Mouse (Mus musculus) kidney, embryonic 15.5 days (tissue): ENCODE measurements around the gene Lhx5. TPM values are rescaled to one million over a fixed set of nuclear protein-coding genes. Genes with fewer than 3 reads are reported as not detected.

Experiments
- ATAC-seq: fragments of 200-750 bp; cut with Nextera tagmentation; replicated peaks from 2 replicates; pipeline ENCODE4 v1.8.0; 2017; ENCODE audit warnings: moderate TSS enrichment; ENCODE audit not compliant: low FRiP score
- H3K27ac ChIP-seq: fragments of 300-500 bp; sonication (generic); 2 replicates; pipeline ENCODE4 v1.5.1; 2015; ENCODE audit warnings: mild to moderate bottlenecking, inconsistent platforms
- H3K27me3 ChIP-seq: fragments of 300-500 bp; sonication (generic); 2 replicates; pipeline ENCODE4 v1.6.1; 2015; ENCODE audit warnings: inconsistent platforms
- H3K36me3 ChIP-seq: fragments of 300-500 bp; sonication (generic); 2 replicates; pipeline ENCODE4 v1.6.1; 2015; ENCODE audit warnings: inconsistent platforms
- H3K4me1 ChIP-seq: fragments of 300-500 bp; sonication (generic); 2 replicates; pipeline ENCODE4 v1.6.1; 2015; ENCODE audit warnings: inconsistent platforms
- H3K4me2 ChIP-seq: fragments of 300-500 bp; sonication (generic); 2 replicates; pipeline ENCODE4 v1.6.1; 2015; ENCODE audit warnings: moderate library complexity, mild to moderate bottlenecking, inconsistent platforms
- H3K4me3 ChIP-seq: fragments of 300-500 bp; sonication (generic); replicated peaks from 2 replicates; pipeline ENCODE4 v1.5.1; 2015; ENCODE audit warnings: mild to moderate bottlenecking, inconsistent platforms
- H3K9ac ChIP-seq: fragments of 300-500 bp; sonication (generic); 2 replicates; pipeline ENCODE4 v1.6.1; 2015; ENCODE audit warnings: mild to moderate bottlenecking, inconsistent platforms
- H3K9me3 ChIP-seq: fragments of 300-500 bp; sonication (generic); replicated peaks from 2 replicates; pipeline ENCODE4 v1.6.1; 2016; ENCODE audit warnings: inconsistent platforms
- WGBS: fragments of 180-500 bp; shearing (Covaris S2); methylation state at CpG from one replicate; pipeline ENCODE4 v1.1.7; 2015; ENCODE audit warnings: mixed read lengths; 5-methylcytosine and 5-hydroxymethylcytosine counted together
- polyA plus RNA-seq: library from polyadenylated mRNA; unstranded; fragments of >200 nt; fragmentation: Nextera tagmentation; extraction: Ambion mirVana; gene quantifications from 2 replicates; pipeline ENCODE4 v1.2.1, GENCODE M21; 2015

Lhx5 gene
- polyA plus RNA-seq, 1 experiment from 2014 or later = not detected

- peak overlapping the region; percentile 41; the same call in 1 of the 2 replicates for H3K4me3 ChIP-seq
- under 1% methylated on average over 44 of the region's 44 CpGs for WGBS
Observed at GRCm38 (mm10) chr5:120435006-120435681, 3.6 kb downstream of the Lhx5 start.

GRCm38 (mm10) chr5:120435731-120436501, 4.4 kb downstream of the Lhx5 start:
- ATAC-seq = no peak
- H3K36me3 ChIP-seq = no peaks in the 10 kb centered on the region
- WGBS = under 1% methylated on average over 41 of the region's 47 CpGs
- H3K4me2 ChIP-seq = peak overlapping the region; percentile 66
- H3K27ac ChIP-seq = no peak overlapping the region
- H3K4me3 ChIP-seq = peak overlapping the region; percentile 41
- no peaks in the 10 kb centered on the region for H3K9me3 ChIP-seq
- peaks cover 99% of the 10 kb centered on the region for H3K27me3 ChIP-seq
- H3K4me1 ChIP-seq = peaks cover 45% of the 10 kb centered on the region
- H3K9ac ChIP-seq = no peak overlapping the region

More at GRCm38 (mm10) chr5:120435006-120435681, 3.6 kb downstream of the Lhx5 start:
- H3K9me3 ChIP-seq = no peaks in the 10 kb centered on the region
- H3K27me3 ChIP-seq = peaks cover 99% of the 10 kb centered on the region
- H3K4me1 ChIP-seq = peaks cover 42% of the 10 kb centered on the region
- no peaks in the 10 kb centered on the region for H3K36me3 ChIP-seq
- ATAC-seq = no peak
- peak overlapping the region; percentile 66; the same call in 1 of the 2 replicates for H3K4me2 ChIP-seq
- H3K27ac ChIP-seq = no peak overlapping the region
- H3K9ac ChIP-seq = no peak overlapping the region

- Histone ChIP-seq H3K4me1 (peaks cover 38% of the 10 kb centered on the region), H3K4me2 (no peak overlapping the region), H3K9me3 (no peaks in the 10 kb centered on the region), H3K36me3 (no peaks in the 10 kb centered on the region), H3K4me3 (no peak overlapping the region), H3K9ac (no peak overlapping the region), H3K27me3 (peaks cover 95% of the 10 kb centered on the region), H3K27ac (no peak overlapping the region)
- under 1% methylated on average over 18 of the region's 18 CpGs for WGBS
- no peak for ATAC-seq
Observed at GRCm38 (mm10) chr5:120436885-120437495, 5.5 kb downstream of the Lhx5 start.

- H3K9ac ChIP-seq = no peak overlapping the region
- no peaks in the 10 kb centered on the region for H3K36me3 ChIP-seq
- H3K27ac ChIP-seq = no peak overlapping the region
- under 1% methylated on average over 17 of the region's 17 CpGs for WGBS
- no peak overlapping the region for H3K4me3 ChIP-seq
- H3K9me3 ChIP-seq = no peaks in the 10 kb centered on the region
- peaks cover 93% of the 10 kb centered on the region for H3K27me3 ChIP-seq
- peaks cover 34% of the 10 kb centered on the region for H3K4me1 ChIP-seq
- no peak for ATAC-seq
- no peak overlapping the region for H3K4me2 ChIP-seq
Observed at GRCm38 (mm10) chr5:120437539-120437938, 6.0 kb downstream of the Lhx5 start.

- Histone ChIP-seq H3K4me1 (peaks cover 34% of the 10 kb centered on the region), H3K4me2 (no peak overlapping the region), H3K4me3 (peak overlapping the region; percentile 12; the same call in 1 of the 2 replicates), H3K27me3 (peaks cover 92% of the 10 kb centered on the region), H3K27ac (no peak overlapping the region), H3K9ac (no peak overlapping the region), H3K9me3 (no peaks in the 10 kb centered on the region), H3K36me3 (no peaks in the 10 kb centered on the region)
- WGBS = 2% methylated on average over 33 of the region's 33 CpGs
- ATAC-seq = no peak
Observed at GRCm38 (mm10) chr5:120437986-120438385, 6.5 kb downstream of the Lhx5 start.

GRCm38 (mm10) chr5:120438469-120438868, 7.0 kb downstream of the Lhx5 start:
- WGBS = 2% methylated on average over 13 of the region's 13 CpGs
- Histone ChIP-seq H3K9ac (no peak overlapping the region), H3K4me1 (peaks cover 34% of the 10 kb centered on the region), H3K27me3 (peaks cover 92% of the 10 kb centered on the region), H3K4me2 (no peak overlapping the region), H3K4me3 (no peak overlapping the region), H3K9me3 (no peaks in the 10 kb centered on the region), H3K36me3 (no peaks in the 10 kb centered on the region), H3K27ac (no peak overlapping the region)
- no peak for ATAC-seq

- no peak for ATAC-seq
- H3K4me3 ChIP-seq = peak overlapping the region; percentile 33
Observed at GRCm38 (mm10) chr5:120438991-120439710, 7.7 kb downstream of the Lhx5 start.

GRCm38 (mm10) chr5:120439887-120440670, 8.6 kb downstream of the Lhx5 start:
- peaks cover 92% of the 10 kb centered on the region for H3K27me3 ChIP-seq
- WGBS = 1% methylated on average over 61 of the region's 61 CpGs
- peak overlapping the region; percentile 33 for H3K4me3 ChIP-seq
- ATAC-seq = no peak
- no peaks in the 10 kb centered on the region for H3K36me3 ChIP-seq
- no peak overlapping the region for H3K27ac ChIP-seq
- no peak overlapping the region for H3K9ac ChIP-seq
- H3K4me2 ChIP-seq = peak overlapping the region; percentile 55
- peaks cover 34% of the 10 kb centered on the region for H3K4me1 ChIP-seq
- H3K9me3 ChIP-seq = no peaks in the 10 kb centered on the region

More at GRCm38 (mm10) chr5:120438991-120439710, 7.7 kb downstream of the Lhx5 start:
- Histone ChIP-seq H3K36me3 (no peaks in the 10 kb centered on the region), H3K27me3 (peaks cover 92% of the 10 kb centered on the region), H3K27ac (no peak overlapping the region), H3K9me3 (no peaks in the 10 kb centered on the region), H3K9ac (no peak overlapping the region), H3K4me1 (peaks cover 34% of the 10 kb centered on the region), H3K4me2 (peak overlapping the region; percentile 55; the same call in 1 of the 2 replicates)
- 2% methylated on average over 27 of the region's 27 CpGs for WGBS

GRCm38 (mm10) chr5:120440733-120441132, 9.2 kb downstream of the Lhx5 start:
- ATAC-seq = peak; percentile 68
- WGBS = 4% methylated on average over 13 of the region's 14 CpGs
- Histone ChIP-seq H3K4me1 (peaks cover 27% of the 10 kb centered on the region), H3K9ac (no peak overlapping the region), H3K9me3 (no peaks in the 10 kb centered on the region), H3K27me3 (peaks cover 92% of the 10 kb centered on the region), H3K27ac (no peak overlapping the region), H3K36me3 (no peaks in the 10 kb centered on the region), H3K4me2 (peak overlapping the region; percentile 55), H3K4me3 (peak overlapping the region; percentile 33)

- peaks cover 7% of the 10 kb centered on the region; the same call in 1 of the 2 replicates for H3K4me1 ChIP-seq
- no peak overlapping the region for H3K27ac ChIP-seq
- H3K36me3 ChIP-seq = no peaks in the 10 kb centered on the region
- no peak overlapping the region for H3K4me3 ChIP-seq
- H3K9ac ChIP-seq = no peak overlapping the region
- no peak for ATAC-seq
- H3K9me3 ChIP-seq = no peaks in the 10 kb centered on the region
- no peak overlapping the region for H3K4me2 ChIP-seq
- peaks cover 58% of the 10 kb centered on the region for H3K27me3 ChIP-seq
- WGBS = 23% methylated on average over 13 of the region's 13 CpGs
Observed at GRCm38 (mm10) chr5:120447305-120447704, 15.8 kb downstream of the Lhx5 start.

- no peak for ATAC-seq
- no peak overlapping the region for H3K27ac ChIP-seq
- no peak overlapping the region for H3K4me3 ChIP-seq
- H3K4me2 ChIP-seq = peak overlapping the region; percentile 40
- peaks cover 15% of the 10 kb centered on the region for H3K4me1 ChIP-seq
- no peak overlapping the region for H3K9ac ChIP-seq
- WGBS = 28% methylated on average over 14 of the region's 14 CpGs
- H3K9me3 ChIP-seq = no peaks in the 10 kb centered on the region
- H3K27me3 ChIP-seq = peaks cover 35% of the 10 kb centered on the region
- H3K36me3 ChIP-seq = no peaks in the 10 kb centered on the region
Observed at GRCm38 (mm10) chr5:120454756-120455337, 23.3 kb downstream of the Lhx5 start.
